Mouse (Mus musculus) liver, embryonic 14.5 days (tissue): ENCODE measurements at regions not wholly inside any gene's neighbourhood (a gene's known extent, or its start where the extent isn't known, plus 50 kb on each side); places are given as distances from the start of the nearest gene placed in this dataset.

Experiments
- CTCF ChIP-seq: IDR thresholded peaks from 2 replicates; pipeline ENCODE4 v1.5.1; 2016; ENCODE audit warnings: antibody characterized with exemption, low read depth, control low read depth
- EP300 ChIP-seq: IDR thresholded peaks from 2 replicates; pipeline ENCODE4 v1.6.1; 2016; ENCODE audit warnings: antibody characterized with exemption, low read depth

GRCm38 (mm10) chr13:101824962-101825361 lies 56.9 kb upstream of the Pik3r1 start:
- no peak for TF ChIP-seq EP300
- TF ChIP-seq CTCF, result no peak
